19 mouse cellular contexts compared by ENCODE assay signal in genomic region chr2:94343290-94344285, GRCm38 (mm10).
DNase-seq lines count a peak whose midpoint lies in the region; ATAC-seq and TF ChIP-seq lines count a peak whose summit lies in the region.
"Had no signal": no experiment of that assay in that cellular context is flagged by ENCODE, and none has a peak within 500 bp of the region (broad histone marks: within the 10 kb centered on the region; RNA-seq: fewer than 3 reads in every experiment).

No protein-coding gene starts in this region.

- peak; percentile 66 for ATAC-seq in forebrain, embryonic 13.5 days
- ATAC-seq: inflammation-experienced regulatory T-cells, adult 6 months; Patski had no signal

- intact Hi-C loops in gastrocnemius, adult 2 months (cut with DNase I) = no loop called here

- no peak overlapping the region for H3K4me2 ChIP-seq in forebrain, embryonic 13.5 days
- H3K4me2 ChIP-seq: heart, embryonic 15.5 days had no signal

- no peak for TF ChIP-seq CTCF in gastrocnemius, adult 2 months (IDR thresholded peaks at IDR 0.05)

- 42% methylated on average over 12 of the region's 12 CpGs for WGBS in forebrain, embryonic 13.5 days

- no peak overlapping the region for H3K9ac ChIP-seq in forebrain, embryonic 13.5 days
- H3K9ac ChIP-seq: heart, embryonic 15.5 days had no signal

- H3K36me3 ChIP-seq in forebrain, embryonic 13.5 days (ENCODE audit: poor library complexity, severe bottlenecking) = peaks cover 43% of the 10 kb centered on the region

- H3K4me3 ChIP-seq in gastrocnemius, adult 2 months = no peak overlapping the region
- no peak overlapping the region for H3K4me3 ChIP-seq in forebrain, embryonic 13.5 days
- H3K4me3 ChIP-seq: heart, adult 2 months; heart, embryonic 15.5 days; hindbrain, embryonic 10.5 days; midbrain, embryonic 10.5 days had no signal

- H3K4me1 ChIP-seq in forebrain, embryonic 13.5 days = peaks cover 23% of the 10 kb centered on the region
- H3K4me1 ChIP-seq: hindbrain, embryonic 10.5 days; midbrain, embryonic 10.5 days had no signal

- H3K9me3 ChIP-seq in forebrain, embryonic 13.5 days (replicated peaks) = no peaks in the 10 kb centered on the region
- H3K9me3 ChIP-seq: heart, embryonic 15.5 days; hindbrain, embryonic 10.5 days; midbrain, embryonic 10.5 days had no signal

- no peak for DNase-seq in gastrocnemius, adult 2 months
- no peak for DNase-seq in gastrocnemius, adult 18-20 months (ENCODE audit: low spot score)
- peak; percentile 25 for DNase-seq in lung, postnatal 10 days
- no peak for DNase-seq in lung, postnatal 14 days
- no peak for DNase-seq in adrenal gland, postnatal 36 days
- no peak for DNase-seq in frontal cortex, postnatal 10 days (ENCODE audit: low spot score in 2 of 2)
- DNase-seq: gastrocnemius, postnatal 10 days; kidney, postnatal 36 days; liver; lung, adult 18-20 months; lung, postnatal 4 days; thymus, postnatal 36 days had no signal

- no peaks in the 10 kb centered on the region for H3K27me3 ChIP-seq in forebrain, embryonic 13.5 days
- H3K27me3 ChIP-seq: heart, embryonic 15.5 days; Patski had no signal

- H3K27ac ChIP-seq in gastrocnemius, adult 2 months = 0 out of 2 replicates have a peak overlapping the region, but pooled peaks have one; percentile 10
- peak overlapping the region; percentile 65 for H3K27ac ChIP-seq in forebrain, embryonic 13.5 days
- H3K27ac ChIP-seq: heart, adult 2 months; hindbrain, embryonic 10.5 days; midbrain, embryonic 10.5 days had no signal
